Mouse (Mus musculus): ENCODE results near the gene Foxn3.

Gene Foxn3

DNA sequence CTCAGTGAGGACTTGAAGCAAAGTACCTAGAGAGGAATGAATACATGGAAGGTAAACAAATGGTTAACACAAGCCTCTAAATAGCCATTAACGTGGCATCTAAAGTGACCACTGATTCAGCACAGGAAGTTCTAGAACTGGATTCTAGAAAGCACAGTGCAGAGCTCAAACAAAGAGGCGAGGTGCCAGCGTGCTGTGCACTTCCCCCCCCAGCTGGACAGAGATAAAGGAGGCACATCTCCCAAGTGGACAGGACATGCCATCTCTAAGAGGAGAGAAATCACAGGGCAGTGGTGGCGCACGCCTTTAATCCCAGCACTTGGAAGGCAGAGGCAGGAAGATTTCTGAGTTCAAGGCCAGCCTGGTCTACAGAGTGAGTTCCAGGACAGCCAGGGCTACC, 173.0 kb downstream of the Foxn3 start:
- no peak for DNase-seq (ENCODE audit: low read depth, low spot score)

- DNase-seq (ENCODE audit: low read depth, low spot score): no peak
These were observed 174.1 kb downstream of the Foxn3 start for GRCm38 (mm10) chr12:99389244-99389643.

GRCm38 (mm10) chr12:99385897-99386834, 177.2 kb downstream of the Foxn3 start:
- no peak for DNase-seq (ENCODE audit: low read depth, low spot score)

- DNase-seq (ENCODE audit: low read depth, low spot score): no peak
These were observed 178.3 kb downstream of the Foxn3 start for GRCm38 (mm10) chr12:99385073-99385472.

GRCm38 (mm10) chr12:99381317-99381716, 182.1 kb downstream of the Foxn3 start:
- DNase-seq (ENCODE audit: low read depth, low spot score): no peak

- DNase-seq (ENCODE audit: low read depth, low spot score): no peak
These were observed 182.5 kb downstream of the Foxn3 start for GRCm38 (mm10) chr12:99380855-99381262.

GRCm38 (mm10) chr12:99380124-99380523, 183.3 kb downstream of the Foxn3 start:
- no peak for DNase-seq (ENCODE audit: low read depth, low spot score)

DNA sequence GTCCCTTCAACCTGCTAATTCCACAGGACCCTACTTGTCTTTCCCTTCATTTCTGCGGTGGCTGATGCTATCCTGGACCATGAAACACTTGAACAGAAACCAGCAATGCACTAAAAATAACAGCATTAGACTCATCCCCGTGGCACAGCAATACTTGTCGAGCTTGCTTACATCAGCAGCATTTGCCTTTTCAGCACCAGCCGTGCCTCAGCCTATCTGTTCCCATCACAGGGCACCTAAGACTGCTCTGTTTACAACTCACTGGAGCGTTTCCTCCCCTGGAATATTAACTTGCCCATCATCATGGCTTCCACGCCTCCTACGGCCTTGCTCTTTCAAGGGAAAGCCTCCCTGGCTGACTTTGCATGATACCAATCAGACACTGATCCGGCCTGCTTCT, 185.1 kb downstream of the Foxn3 start:
- no peak for DNase-seq (ENCODE audit: low read depth, low spot score)

- DNase-seq (ENCODE audit: low read depth, low spot score): no peak
These were observed 185.7 kb downstream of the Foxn3 start for GRCm38 (mm10) chr12:99377705-99378104.

DNA sequence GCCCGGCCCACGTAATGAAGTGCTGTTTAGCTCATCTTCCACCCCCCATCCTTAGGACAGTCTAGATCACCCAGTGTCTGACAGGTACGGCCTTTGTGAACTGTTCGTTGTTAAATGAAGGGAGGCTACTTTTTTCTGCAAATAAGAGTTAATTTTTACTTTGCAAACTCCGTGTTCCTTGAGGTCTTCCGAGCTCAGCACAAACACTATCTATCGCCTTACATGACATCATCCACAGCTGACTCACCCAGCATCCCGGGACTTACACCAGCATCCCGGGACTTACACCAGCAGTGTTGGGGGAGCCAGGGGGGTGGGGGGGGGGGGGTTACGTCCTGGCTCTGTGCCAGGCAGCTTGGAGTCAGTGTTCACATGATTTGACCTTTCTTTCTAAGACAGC, 186.3 kb downstream of the Foxn3 start:
- DNase-seq (ENCODE audit: low read depth, low spot score): no peak

GRCm38 (mm10) chr12:99375878-99376454, 187.4 kb downstream of the Foxn3 start:
- DNase-seq (ENCODE audit: low read depth, low spot score): no peak

GRCm38 (mm10) chr12:99375426-99375825, 188.0 kb downstream of the Foxn3 start:
- no peak for DNase-seq (ENCODE audit: low read depth, low spot score)

- no peak for DNase-seq (ENCODE audit: low read depth, low spot score)
These were observed 189.2 kb downstream of the Foxn3 start for GRCm38 (mm10) chr12:99374099-99374600.

DNA sequence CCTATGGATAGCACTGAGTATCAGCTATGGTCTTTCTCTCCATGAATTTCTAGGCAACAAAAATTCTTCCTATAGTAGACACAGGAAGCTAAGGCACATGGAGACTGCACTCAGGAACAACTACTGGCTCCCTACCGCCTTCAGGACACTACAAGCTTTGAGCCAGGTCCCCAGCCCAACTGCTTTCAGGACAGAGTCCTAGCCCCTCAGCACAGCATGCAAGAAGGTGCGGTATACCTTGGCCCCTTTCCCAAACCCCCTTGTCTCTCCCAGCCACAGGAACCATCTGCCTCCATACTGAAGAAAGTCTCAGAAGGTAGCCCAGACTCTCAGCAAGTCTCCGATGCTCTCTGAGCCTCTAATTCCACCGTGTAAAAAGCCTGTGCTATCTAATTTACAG, 189.8 kb downstream of the Foxn3 start:
- no peak for DNase-seq (ENCODE audit: low read depth, low spot score)

DNA sequence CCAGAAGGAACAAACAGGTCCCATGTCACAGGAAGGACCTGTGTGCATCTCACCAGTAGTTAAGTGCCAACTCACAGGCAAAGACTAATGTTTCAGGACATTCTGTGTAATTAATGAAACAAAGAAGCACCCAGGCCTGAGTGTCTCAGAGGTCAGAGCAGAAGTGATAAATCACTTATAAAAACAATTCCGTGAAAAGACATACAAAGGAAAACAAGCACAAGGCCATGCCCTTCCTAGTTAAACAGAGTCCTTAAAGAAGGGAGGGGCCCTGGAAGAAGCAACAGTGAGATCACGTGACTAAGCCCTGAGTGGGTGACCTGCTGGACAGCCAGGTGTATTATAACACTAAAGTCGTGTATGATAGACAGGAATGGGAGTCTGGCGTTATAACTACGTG, 191.9 kb downstream of the Foxn3 start:
- no peak for DNase-seq (ENCODE audit: low read depth, low spot score)

DNA sequence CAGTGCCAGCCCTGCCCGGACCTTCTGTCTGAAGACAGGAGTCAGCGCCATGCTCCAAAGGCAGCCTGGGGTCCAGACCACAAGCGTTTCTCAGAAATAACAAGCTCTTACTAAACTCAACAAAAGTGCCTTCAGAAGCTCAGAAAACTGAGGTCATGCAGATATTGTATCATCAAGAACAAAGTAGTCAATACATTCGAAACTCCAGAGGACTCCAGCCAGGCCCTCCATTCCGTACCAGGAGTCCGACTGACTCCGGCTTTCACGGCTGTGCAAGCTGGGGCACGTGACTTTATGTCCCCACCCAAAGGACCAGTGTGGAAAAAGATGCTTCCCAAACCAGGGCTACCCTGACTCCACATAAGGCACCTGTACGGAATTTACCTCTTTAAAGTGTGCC, 195.1 kb downstream of the Foxn3 start:
- DNase-seq (ENCODE audit: low read depth, low spot score): no peak

DNA sequence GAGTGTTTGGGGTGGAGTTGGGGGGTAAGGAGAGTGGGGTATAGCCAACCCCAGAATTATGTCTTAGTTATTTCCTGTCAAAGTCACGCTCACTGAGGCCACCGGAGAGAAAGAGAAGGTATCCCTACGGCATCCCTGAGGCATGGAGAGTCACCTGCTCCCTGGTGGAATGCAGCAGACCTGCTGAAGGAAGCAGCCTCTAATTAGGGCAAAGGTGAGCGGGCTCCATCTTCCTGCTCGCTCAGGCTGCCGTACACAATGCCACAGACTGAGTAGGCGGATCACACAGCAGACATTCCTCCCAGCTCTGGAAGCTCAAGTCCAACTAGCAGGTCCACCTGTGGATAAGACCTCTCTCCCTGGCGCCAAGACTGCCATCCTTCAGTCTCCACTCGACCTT, 197.4 kb downstream of the Foxn3 start:
- DNase-seq (ENCODE audit: low read depth, low spot score): no peak

GRCm38 (mm10) chr12:99364201-99364600, 199.2 kb downstream of the Foxn3 start:
- no peak for DNase-seq (ENCODE audit: low read depth, low spot score)

DNA sequence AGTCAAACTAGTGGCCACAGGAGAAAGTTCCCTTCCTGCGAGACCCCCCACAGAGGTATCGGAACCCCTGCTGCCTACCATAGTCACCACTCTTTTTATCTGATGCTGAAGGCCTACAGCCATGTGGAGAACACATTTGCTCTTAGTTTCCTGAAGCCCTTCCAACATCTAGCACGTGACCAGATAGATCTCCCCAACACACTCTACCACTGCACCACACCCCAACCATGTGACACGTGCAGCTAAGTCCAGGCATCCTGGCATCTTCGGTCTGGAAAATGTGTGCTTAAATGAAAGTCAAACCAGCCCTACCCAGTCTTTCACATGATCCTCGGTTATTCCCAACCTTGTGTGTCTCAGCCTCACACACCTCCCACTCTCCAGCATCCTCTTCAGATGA, 200.4 kb downstream of the Foxn3 start:
- DNase-seq (ENCODE audit: low read depth, low spot score): no peak

DNA sequence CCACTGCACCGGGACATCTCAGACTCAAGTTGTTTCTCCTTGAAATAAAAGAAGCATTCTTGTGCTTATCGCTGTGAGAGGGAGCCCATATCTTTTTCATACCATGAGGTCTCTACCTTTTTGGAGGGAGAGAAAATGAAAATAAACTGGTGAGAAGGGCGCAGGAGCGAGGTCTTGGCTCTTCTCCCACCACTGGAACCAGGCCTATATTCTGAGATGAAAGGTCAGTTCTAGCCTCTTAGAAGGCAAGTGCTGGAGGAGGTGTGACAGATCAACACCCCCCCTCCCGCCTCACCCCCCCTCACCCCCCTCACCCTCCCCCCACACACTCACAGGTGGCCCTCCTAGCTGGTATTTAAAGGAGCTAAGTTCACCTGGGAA, 201.6 kb downstream of the Foxn3 start:
- DNase-seq (ENCODE audit: low read depth, low spot score): no peak

GRCm38 (mm10) chr12:99360958-99361751, 202.2 kb downstream of the Foxn3 start:
- no peak for DNase-seq (ENCODE audit: low read depth, low spot score)

DNA sequence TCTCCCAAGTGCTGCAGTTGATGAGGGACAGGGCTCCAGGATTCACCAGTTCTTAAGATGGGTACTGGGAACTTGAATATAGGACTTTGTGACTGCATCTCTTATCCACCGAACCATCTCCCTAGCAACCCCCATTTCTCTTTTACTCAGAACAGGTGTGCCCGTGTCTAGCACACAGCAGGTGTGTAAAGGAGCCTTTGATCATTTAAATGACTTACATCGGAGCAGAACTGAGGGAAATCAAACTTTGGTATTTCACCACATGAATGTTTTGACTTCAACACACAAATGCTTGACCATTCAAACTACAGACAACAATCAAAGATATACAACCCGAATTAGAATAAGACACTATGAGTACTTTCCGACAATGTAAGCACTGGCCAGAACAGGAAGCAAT, 204.7 kb downstream of the Foxn3 start:
- no peak for DNase-seq (ENCODE audit: low read depth, low spot score)
